ENCODE assay signal across 9 mouse cellular contexts in genomic region chr5:112825091-112825794, GRCm38 (mm10).
DNase-seq lines count a peak whose midpoint lies in the region; ATAC-seq lines count a peak whose summit lies in the region.
"Had no signal": no experiment of that assay in that cellular context is flagged by ENCODE, and none has a peak within 500 bp of the region (broad histone marks: within the 10 kb centered on the region; RNA-seq: fewer than 3 reads in every experiment).

No protein-coding gene starts in this region.

- H3K4me3 ChIP-seq in forebrain, embryonic 13.5 days: no peak overlapping the region
- no peak overlapping the region for H3K4me3 ChIP-seq in hindbrain, embryonic 16.5 days (ENCODE audit: low read length)
- H3K4me3 ChIP-seq in neural tube, embryonic 13.5 days: no peak overlapping the region
- H3K4me3 ChIP-seq in liver, embryonic 11.5 days (ENCODE audit: low read depth, low read length): no peak overlapping the region
- H3K4me3 ChIP-seq: liver, embryonic 12.5 days had no signal

- no peaks in the 10 kb centered on the region for H3K27me3 ChIP-seq in forebrain, embryonic 13.5 days
- H3K27me3 ChIP-seq in hindbrain, embryonic 16.5 days (replicated peaks; ENCODE audit: control insufficient read depth, insufficient read depth, low read length): no peaks in the 10 kb centered on the region
- H3K27me3 ChIP-seq in neural tube, embryonic 13.5 days: peaks cover 12% of the 10 kb centered on the region; the same call in 1 of the 2 replicates
- H3K27me3 ChIP-seq in liver, embryonic 11.5 days (replicated peaks; ENCODE audit: control insufficient read depth, insufficient read depth, low read length): no peaks in the 10 kb centered on the region
- H3K27me3 ChIP-seq: liver, embryonic 12.5 days had no signal

- H3K9ac ChIP-seq in forebrain, embryonic 13.5 days: no peak overlapping the region; the same call in 1 of the 2 replicates
- no peak overlapping the region for H3K9ac ChIP-seq in hindbrain, embryonic 16.5 days (ENCODE audit: low read depth, low read length)
- H3K9ac ChIP-seq in neural tube, embryonic 13.5 days: no peak overlapping the region
- no peak overlapping the region for H3K9ac ChIP-seq in liver, embryonic 11.5 days (ENCODE audit: low read depth, low read length)
- H3K9ac ChIP-seq: liver, embryonic 12.5 days had no signal

- H3K27ac ChIP-seq in forebrain, embryonic 13.5 days: peak overlapping the region; percentile 87
- peak overlapping the region; percentile 42 for H3K27ac ChIP-seq in hindbrain, embryonic 16.5 days (ENCODE audit: low read depth, low read length)
- H3K27ac ChIP-seq in neural tube, embryonic 13.5 days (replicated peaks): peak overlapping the region; percentile 79
- H3K27ac ChIP-seq in liver, embryonic 11.5 days (ENCODE audit: low read depth, low read length): no peak overlapping the region
- H3K27ac ChIP-seq: liver, embryonic 12.5 days had no signal

- H3K4me2 ChIP-seq in forebrain, embryonic 13.5 days: peak overlapping the region; percentile 17
- no peak overlapping the region for H3K4me2 ChIP-seq in hindbrain, embryonic 16.5 days (ENCODE audit: low read length)
- no peak overlapping the region for H3K4me2 ChIP-seq in neural tube, embryonic 13.5 days
- H3K4me2 ChIP-seq in liver, embryonic 11.5 days: no peak overlapping the region
- H3K4me2 ChIP-seq: liver, embryonic 12.5 days had no signal

- no peaks in the 10 kb centered on the region for H3K36me3 ChIP-seq in forebrain, embryonic 13.5 days (ENCODE audit: poor library complexity, severe bottlenecking)
- no peaks in the 10 kb centered on the region for H3K36me3 ChIP-seq in hindbrain, embryonic 16.5 days (ENCODE audit: control insufficient read depth, insufficient read depth, low read length)
- no peaks in the 10 kb centered on the region for H3K36me3 ChIP-seq in neural tube, embryonic 13.5 days
- H3K36me3 ChIP-seq in liver, embryonic 11.5 days (ENCODE audit: control insufficient read depth, insufficient read depth, low read length): no peaks in the 10 kb centered on the region
- H3K36me3 ChIP-seq: liver, embryonic 12.5 days had no signal

- intact Hi-C loops in heart, postnatal 14 days (cut with DNase I): no loop called here

- 36% methylated on average over 12 of the region's 12 CpGs for WGBS in forebrain, embryonic 13.5 days
- WGBS in hindbrain, embryonic 16.5 days: 23% methylated on average over 12 of the region's 12 CpGs
- 42% methylated on average over 12 of the region's 12 CpGs for WGBS in neural tube, embryonic 13.5 days
- 69% methylated on average over 12 of the region's 12 CpGs for WGBS in liver, embryonic 11.5 days

- peaks cover 15% of the 10 kb centered on the region for H3K4me1 ChIP-seq in forebrain, embryonic 13.5 days
- peaks cover 8% of the 10 kb centered on the region for H3K4me1 ChIP-seq in hindbrain, embryonic 16.5 days (ENCODE audit: control insufficient read depth, insufficient read depth, low read depth, low read length)
- H3K4me1 ChIP-seq in neural tube, embryonic 13.5 days (replicated peaks): peaks cover 20% of the 10 kb centered on the region
- no peaks in the 10 kb centered on the region for H3K4me1 ChIP-seq in liver, embryonic 11.5 days (replicated peaks; ENCODE audit: control insufficient read depth, insufficient read depth, low read length)
- H3K4me1 ChIP-seq: liver, embryonic 12.5 days had no signal

- ATAC-seq in forebrain, embryonic 13.5 days: peak; percentile 90
- ATAC-seq in hindbrain, embryonic 16.5 days: peak; percentile 80
- ATAC-seq in neural tube, embryonic 13.5 days (ENCODE audit: low read depth): peak; percentile 66; the same call in 1 of the 2 replicates
- ATAC-seq in liver, embryonic 11.5 days (replicated peaks; ENCODE audit: low FRiP score): no peak
- ATAC-seq: liver, embryonic 12.5 days had no signal

- H3K9me3 ChIP-seq in forebrain, embryonic 13.5 days (replicated peaks): no peaks in the 10 kb centered on the region
- no peaks in the 10 kb centered on the region for H3K9me3 ChIP-seq in hindbrain, embryonic 16.5 days (ENCODE audit: control insufficient read depth, low read length)
- H3K9me3 ChIP-seq in neural tube, embryonic 13.5 days: no peaks in the 10 kb centered on the region
- H3K9me3 ChIP-seq in liver, embryonic 11.5 days (ENCODE audit: control insufficient read depth, low read length): no peaks in the 10 kb centered on the region
- H3K9me3 ChIP-seq: liver, embryonic 12.5 days had no signal

- peak; percentile 27 for DNase-seq in layer of hippocampus, adult 11-12 months (ENCODE audit: low spot score)
- DNase-seq in layer of hippocampus, adult 9-11 months: no peak
- DNase-seq in heart, postnatal 14 days: no peak
- no peak for DNase-seq in liver, embryonic 11.5 days (ENCODE audit: low spot score)
- DNase-seq: cerebellum, adult 18-20 months had no signal
